Mouse (Mus musculus) thymus, adult 2 months (tissue): Measurements from ENCODE around the gene Rnf220.

Experiments
- CTCF ChIP-seq: fragments of 200-500 bp; IDR thresholded peaks from 2 replicates; pipeline ENCODE4 v1.5.1; 2012; ENCODE audit warnings: mild to moderate bottlenecking, control low read depth, low read length, moderate library complexity, borderline replicate concordance; ENCODE audit not compliant: control insufficient read depth, poor library complexity, insufficient read depth; ENCODE audit errors: extremely low read depth
- POLR2A ChIP-seq: fragments of 200-500 bp; IDR thresholded peaks from 2 replicates; pipeline ENCODE4 v1.6.1; 2012; ENCODE audit warnings: mild to moderate bottlenecking, low read length, control low read depth, moderate library complexity; ENCODE audit not compliant: control insufficient read depth, poor library complexity, insufficient read depth; ENCODE audit errors: extremely low read depth

DNA sequence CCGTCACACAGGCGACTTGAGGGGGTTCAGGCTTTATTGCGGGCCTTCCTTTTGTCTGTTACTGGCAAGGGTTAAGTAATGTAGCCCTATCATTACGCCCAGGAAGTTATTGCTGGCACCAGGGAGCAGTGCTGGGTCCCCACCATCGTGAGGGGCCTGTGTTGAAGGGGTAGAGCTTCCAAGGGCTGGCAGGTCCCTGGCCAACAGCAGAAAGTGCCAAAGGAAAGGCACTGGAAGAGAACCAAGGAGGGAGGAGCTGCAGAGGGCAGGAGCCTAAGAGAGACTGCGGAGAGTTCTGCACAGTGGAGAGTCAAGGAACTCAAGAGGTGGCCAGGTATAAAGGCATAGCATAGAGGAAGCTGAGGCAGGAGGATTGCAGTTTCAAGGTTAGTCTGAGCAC, 242.2 kb downstream of the Rnf220 start:
- TF ChIP-seq CTCF (no peak), POLR2A (no peak)
